Mouse (Mus musculus): ENCODE data around the gene Clasp2. TPM values are rescaled to one million over a fixed set of nuclear protein-coding genes. Genes with fewer than 3 reads are reported as not detected.
"Not testable (repeated sequence)": the region's sequence is repeated elsewhere in the genome, so short reads cannot be mapped to it uniquely, and the experiment has no call there.

Clasp2 gene
- polyA plus RNA-seq, 1 experiment = 43.7 TPM

- no peak for TF ChIP-seq POLR2A (IDR thresholded peaks at IDR 0.05; ENCODE audit: low read depth, low read length)
- Histone ChIP-seq H3K4me1 (ENCODE audit: control insufficient read depth, insufficient read depth, low read length) (no peaks in the 10 kb centered on the region), H3K27ac (ENCODE audit: insufficient read depth, low read length) (no peak overlapping the region), H3K4me3 (ENCODE audit: insufficient read depth, low read length) (no peak overlapping the region)
These were observed 96.2 kb downstream of the Clasp2 start for GRCm38 (mm10) chr9:113837461-113837860.

- no peak for TF ChIP-seq CTCF (IDR thresholded peaks at IDR 0.05; ENCODE audit: borderline replicate concordance, insufficient read depth, low read length)
- no peak for TF ChIP-seq POLR2A (IDR thresholded peaks at IDR 0.05; ENCODE audit: low read depth, low read length)
- H3K4me3 ChIP-seq (ENCODE audit: insufficient read depth, low read length) = no peak overlapping the region
- H3K27ac ChIP-seq (ENCODE audit: insufficient read depth, low read length) = no peak overlapping the region
- no peaks in the 10 kb centered on the region for H3K4me1 ChIP-seq (ENCODE audit: control insufficient read depth, insufficient read depth, low read length)
These were observed 102.8 kb downstream of the Clasp2 start for GRCm38 (mm10) chr9:113844029-113844428.

DNA sequence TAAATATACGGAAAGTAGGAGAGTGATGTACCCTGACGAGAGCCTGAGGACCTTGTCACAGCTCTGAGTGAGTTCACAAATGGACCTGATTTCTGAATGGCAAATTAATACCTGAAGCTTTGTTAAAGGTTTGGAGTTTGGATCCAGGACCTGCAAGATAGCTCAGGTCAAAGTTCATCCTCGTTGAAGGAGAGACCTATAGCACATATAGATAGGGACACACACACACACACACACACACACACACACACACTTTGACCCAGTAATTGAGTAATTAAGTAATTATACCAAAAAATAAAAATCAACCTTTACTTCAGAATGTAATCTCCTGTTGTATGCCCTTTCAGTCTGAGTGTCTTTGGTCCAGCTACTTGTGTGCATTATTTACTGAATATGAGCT, 114.2 kb downstream of the Clasp2 start:
- Histone ChIP-seq H3K4me3 (ENCODE audit: insufficient read depth, low read length) (no peak overlapping the region), H3K27ac (ENCODE audit: insufficient read depth, low read length) (no peak overlapping the region)
- no peak for TF ChIP-seq CTCF (IDR thresholded peaks at IDR 0.05; ENCODE audit: borderline replicate concordance, insufficient read depth, low read length)
- no peak for TF ChIP-seq POLR2A (IDR thresholded peaks at IDR 0.05; ENCODE audit: low read depth, low read length)

GRCm38 (mm10) chr9:113857281-113857928, 116.1 kb downstream of the Clasp2 start:
- no peak for TF ChIP-seq POLR2A (IDR thresholded peaks at IDR 0.05; ENCODE audit: low read depth, low read length)
- no peak for TF ChIP-seq CTCF (IDR thresholded peaks at IDR 0.05; ENCODE audit: borderline replicate concordance, insufficient read depth, low read length)
- no peak overlapping the region for H3K27ac ChIP-seq (ENCODE audit: insufficient read depth, low read length)
- no peak overlapping the region for H3K4me3 ChIP-seq (ENCODE audit: insufficient read depth, low read length)
- no peaks in the 10 kb centered on the region for H3K4me1 ChIP-seq (ENCODE audit: control insufficient read depth, insufficient read depth, low read length)

More for the DNA sequence above, 114.2 kb downstream of the Clasp2 start:
- no peaks in the 10 kb centered on the region for H3K4me1 ChIP-seq (ENCODE audit: control insufficient read depth, insufficient read depth, low read length)

DNA sequence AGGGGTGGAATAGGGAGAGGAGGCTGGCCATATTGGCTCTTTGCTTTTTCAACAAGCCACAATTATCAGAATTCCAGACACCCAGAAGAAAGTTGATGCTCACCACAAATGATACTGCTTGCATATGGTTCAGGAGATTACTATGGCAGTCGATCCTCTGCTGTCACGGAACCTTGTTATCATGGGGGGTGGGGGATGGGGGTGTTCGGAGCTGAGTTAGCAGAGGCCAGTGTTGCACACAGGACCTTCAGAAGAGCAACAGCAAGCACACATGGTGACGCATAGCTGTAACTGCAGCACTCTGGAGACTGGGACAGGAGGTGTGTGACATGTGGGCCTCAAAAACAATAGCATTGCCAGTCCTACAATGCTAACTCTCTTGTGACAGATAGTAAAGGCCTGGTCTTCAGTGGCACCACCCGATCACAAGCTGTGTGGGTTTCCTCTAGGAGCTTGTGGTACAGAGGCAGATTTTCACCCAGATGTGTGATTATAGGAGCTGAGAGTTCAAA, 116.7 kb downstream of the Clasp2 start:
- Histone ChIP-seq H3K4me1 (ENCODE audit: control insufficient read depth, insufficient read depth, low read length) (no peaks in the 10 kb centered on the region), H3K27ac (ENCODE audit: insufficient read depth, low read length) (no peak overlapping the region), H3K4me3 (ENCODE audit: insufficient read depth, low read length) (no peak overlapping the region)
- no peak for TF ChIP-seq POLR2A (IDR thresholded peaks at IDR 0.05; ENCODE audit: low read depth, low read length)
- TF ChIP-seq CTCF (IDR thresholded peaks at IDR 0.05; ENCODE audit: borderline replicate concordance, insufficient read depth, low read length) = no peak

DNA sequence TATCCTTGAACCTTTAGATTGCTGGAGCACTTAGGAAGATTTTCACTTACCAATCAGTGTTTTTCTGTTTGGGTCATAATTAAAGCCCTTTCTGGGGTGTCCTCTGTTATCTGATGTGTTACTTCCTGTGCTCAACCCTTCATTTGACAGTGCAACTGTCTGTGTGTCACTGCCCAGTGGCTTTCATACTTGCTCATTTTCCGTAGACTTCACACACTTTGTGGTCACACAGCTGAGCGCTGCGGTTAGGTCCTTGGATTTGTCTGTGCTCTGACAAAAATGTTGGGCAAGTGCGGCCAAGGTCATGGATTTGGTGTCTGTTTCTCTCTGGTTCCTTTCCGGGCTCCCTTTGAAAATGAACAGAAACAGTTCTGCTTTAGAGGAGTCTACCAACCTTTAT, 118.1 kb downstream of the Clasp2 start:
- TF ChIP-seq POLR2A (IDR thresholded peaks at IDR 0.05; ENCODE audit: low read depth, low read length) = no peak
- no peak for TF ChIP-seq CTCF (IDR thresholded peaks at IDR 0.05; ENCODE audit: borderline replicate concordance, insufficient read depth, low read length)
- Histone ChIP-seq H3K4me3 (ENCODE audit: insufficient read depth, low read length) (no peak overlapping the region), H3K27ac (ENCODE audit: insufficient read depth, low read length) (no peak overlapping the region), H3K4me1 (ENCODE audit: control insufficient read depth, insufficient read depth, low read length) (no peaks in the 10 kb centered on the region)

DNA sequence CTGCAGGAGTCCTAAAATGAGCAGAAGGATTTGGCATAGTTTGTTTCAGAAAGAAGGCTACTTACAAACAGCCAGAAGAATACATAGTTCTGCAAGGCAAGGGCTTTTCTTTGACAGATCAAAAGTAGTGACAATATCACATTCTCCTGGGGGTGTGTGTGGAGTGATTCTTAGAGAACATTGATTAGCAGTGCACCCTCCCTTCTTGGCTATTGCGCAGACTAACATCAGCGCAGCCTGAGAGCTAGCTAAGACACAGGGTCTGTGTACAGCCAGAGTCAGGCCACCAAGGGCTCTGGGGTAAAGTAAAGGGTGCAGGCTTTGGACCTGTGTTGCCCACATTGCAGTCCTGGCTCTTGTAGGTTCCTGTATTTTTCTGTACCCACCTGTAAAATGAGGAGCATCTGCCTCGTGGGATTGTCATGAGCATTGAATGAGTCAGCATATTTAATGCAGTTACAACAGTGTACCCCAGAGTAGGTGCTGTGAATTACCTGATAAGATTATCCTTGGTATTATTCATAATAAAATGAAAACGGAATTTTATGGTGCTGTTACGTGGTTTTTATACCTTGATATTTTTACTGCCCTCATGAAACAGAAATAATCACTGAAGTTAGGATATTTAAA, 122.2 kb downstream of the Clasp2 start:
- Histone ChIP-seq H3K4me1 (ENCODE audit: control insufficient read depth, insufficient read depth, low read length) (no peaks in the 10 kb centered on the region), H3K4me3 (ENCODE audit: insufficient read depth, low read length) (no peak overlapping the region), H3K27ac (ENCODE audit: insufficient read depth, low read length) (no peak overlapping the region)
- no peak for TF ChIP-seq CTCF (IDR thresholded peaks at IDR 0.05; ENCODE audit: borderline replicate concordance, insufficient read depth, low read length)
- no peak for TF ChIP-seq POLR2A (IDR thresholded peaks at IDR 0.05; ENCODE audit: low read depth, low read length)

DNA sequence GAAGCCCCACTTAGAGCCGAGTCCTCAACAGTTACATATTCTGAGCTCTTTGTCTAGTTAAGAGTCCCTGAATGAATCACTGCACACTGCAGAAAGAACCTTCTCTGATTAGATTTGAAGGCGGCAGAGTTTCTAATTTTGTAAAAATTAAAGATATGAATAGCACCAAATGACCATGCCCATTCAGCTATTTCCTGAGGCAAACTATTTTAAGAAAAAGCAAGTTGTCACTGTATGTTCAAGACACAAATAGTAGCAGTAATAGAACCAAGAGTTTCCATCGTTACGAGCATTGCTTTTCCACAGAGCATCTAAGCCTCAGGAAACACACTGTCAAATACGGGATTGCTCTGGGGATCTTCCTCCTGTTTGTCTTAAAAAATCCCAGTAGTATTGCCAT, 126.7 kb downstream of the Clasp2 start:
- Histone ChIP-seq H3K27ac (ENCODE audit: insufficient read depth, low read length) (no peak overlapping the region), H3K4me1 (ENCODE audit: control insufficient read depth, insufficient read depth, low read length) (no peaks in the 10 kb centered on the region), H3K4me3 (ENCODE audit: insufficient read depth, low read length) (no peak overlapping the region)
- TF ChIP-seq POLR2A (IDR thresholded peaks at IDR 0.05; ENCODE audit: low read depth, low read length) = no peak
- no peak for TF ChIP-seq CTCF (IDR thresholded peaks at IDR 0.05; ENCODE audit: borderline replicate concordance, insufficient read depth, low read length)

DNA sequence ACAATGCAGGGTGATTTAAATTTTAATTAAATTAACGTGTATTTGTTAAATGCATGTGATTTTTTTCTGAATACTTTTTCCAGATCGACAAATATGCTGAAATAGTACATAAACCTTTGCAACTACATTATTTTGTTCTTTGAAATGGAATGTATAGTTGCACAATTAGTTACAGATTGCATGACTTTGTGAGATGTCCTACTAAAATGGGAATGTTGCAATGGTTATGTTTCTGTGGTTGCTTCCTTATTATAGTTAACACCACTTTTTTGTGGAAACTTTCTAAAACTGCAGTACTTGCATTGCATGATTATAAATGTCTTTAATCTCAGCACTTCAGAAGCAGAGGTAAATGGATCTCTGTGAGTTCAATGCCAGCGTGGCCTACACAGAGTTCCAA, 153.6 kb downstream of the Clasp2 start:
- Histone ChIP-seq H3K4me1 (ENCODE audit: control insufficient read depth, insufficient read depth, low read length) (no peaks in the 10 kb centered on the region), H3K4me3 (ENCODE audit: insufficient read depth, low read length) (no peak overlapping the region), H3K27ac (ENCODE audit: insufficient read depth, low read length) (no peak overlapping the region)
- TF ChIP-seq CTCF (IDR thresholded peaks at IDR 0.05; ENCODE audit: borderline replicate concordance, insufficient read depth, low read length) (no peak), POLR2A (IDR thresholded peaks at IDR 0.05; ENCODE audit: low read depth, low read length) (no peak)

- H3K4me1 ChIP-seq (ENCODE audit: control insufficient read depth, insufficient read depth, low read length) = no peaks in the 10 kb centered on the region
- TF ChIP-seq CTCF (IDR thresholded peaks at IDR 0.05; ENCODE audit: borderline replicate concordance, insufficient read depth, low read length) (no peak), POLR2A (IDR thresholded peaks at IDR 0.05; ENCODE audit: low read depth, low read length) (no peak)
- H3K27ac ChIP-seq (ENCODE audit: insufficient read depth, low read length) = no peak overlapping the region
- no peak overlapping the region for H3K4me3 ChIP-seq (ENCODE audit: insufficient read depth, low read length)
These were observed 161.9 kb downstream of the Clasp2 start for GRCm38 (mm10) chr9:113903136-113903535.

- not testable (repeated sequence) for H3K4me3 ChIP-seq (ENCODE audit: insufficient read depth, low read length); H3K27ac ChIP-seq (ENCODE audit: insufficient read depth, low read length); H3K4me1 ChIP-seq (ENCODE audit: control insufficient read depth, insufficient read depth, low read length)
These were observed 163.0 kb downstream of the Clasp2 start for GRCm38 (mm10) chr9:113904315-113904714.

Data from embryonic fibroblast, embryonic 13.5 days (primary cell).